7 mouse cellular contexts compared by ENCODE assay signal in the genomic region with DNA sequence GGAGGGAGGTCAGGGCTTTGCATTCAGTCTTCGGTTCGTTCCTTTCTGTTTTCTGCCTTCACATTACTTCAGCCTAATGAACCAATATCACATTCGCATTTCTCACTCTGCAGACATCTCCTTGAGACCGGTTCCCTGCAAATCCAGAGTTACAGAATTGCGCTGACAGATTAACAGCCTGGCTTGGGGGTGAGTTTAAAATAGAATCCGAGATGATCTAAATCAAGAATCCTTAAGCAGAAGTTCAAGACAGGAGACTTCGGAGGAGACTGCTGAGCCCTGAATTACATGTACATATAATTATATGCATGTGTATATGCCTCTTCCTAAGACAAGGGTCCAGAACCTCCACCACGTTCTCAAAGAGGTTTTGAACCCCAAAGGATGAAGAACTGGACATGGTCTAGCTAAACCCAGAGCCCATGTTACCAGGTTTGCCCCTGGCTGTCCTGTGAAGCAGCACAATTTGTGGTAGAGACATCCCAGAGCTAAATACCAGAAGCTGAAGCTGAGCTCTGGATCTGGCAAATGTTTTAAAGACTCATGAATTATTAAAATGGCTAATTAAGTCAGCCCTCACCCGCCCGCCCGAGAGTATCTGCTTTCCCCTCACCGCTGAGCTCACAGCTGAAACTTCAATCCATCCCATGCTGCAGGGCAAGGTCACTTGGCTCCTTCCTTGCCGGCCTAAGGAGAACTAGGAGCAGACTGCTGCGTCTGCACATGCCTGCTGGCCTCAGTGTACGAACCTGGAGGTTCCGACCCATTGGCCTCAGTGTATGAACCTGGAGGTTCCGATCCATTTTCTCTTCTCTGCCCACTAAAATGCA. TPM values are rescaled to one million over a fixed set of nuclear protein-coding genes. Genes with fewer than 3 reads are reported as not detected.
DNase-seq lines count a peak whose midpoint lies in the region; ATAC-seq and TF ChIP-seq lines count a peak whose summit lies in the region.

No protein-coding gene starts in this region.

- H3K27me3 ChIP-seq in hindbrain, embryonic 15.5 days: no peaks in the 10 kb centered on the region
- no peaks in the 10 kb centered on the region for H3K27me3 ChIP-seq in liver, postnatal 0 days (ENCODE audit: insufficient read depth, low read length)

- H3K4me2 ChIP-seq in hindbrain, embryonic 15.5 days: peak overlapping the region; percentile 31
- H3K4me2 ChIP-seq in liver, postnatal 0 days (ENCODE audit: low read depth, low read length): peak overlapping the region; percentile 67

- 0 out of 2 replicates have a peak overlapping the region, but pooled peaks have one; percentile 26 for H3K9ac ChIP-seq in hindbrain, embryonic 15.5 days
- H3K9ac ChIP-seq in liver, postnatal 0 days (replicated peaks): no peak overlapping the region

- H3K27ac ChIP-seq in hindbrain, embryonic 15.5 days (replicated peaks): peak overlapping the region; percentile 67
- no peak overlapping the region for H3K27ac ChIP-seq in liver, postnatal 0 days (ENCODE audit: low read depth)

- 18% methylated on average over 17 of the region's 17 CpGs for WGBS in hindbrain, embryonic 15.5 days
- 49% methylated on average over 17 of the region's 17 CpGs for WGBS in liver, postnatal 0 days (ENCODE audit: insufficient replicate concordance)

- DNase-seq in Muller cell, postnatal 12 days (ENCODE audit: inconsistent ontology term): peak; percentile 40
- peak; percentile 46 for DNase-seq in embryo, embryonic 10.5 days (ENCODE audit: low spot score)
- no peak for DNase-seq in liver, postnatal 0 days
- no peak for DNase-seq in T-cell, adult 2 months (ENCODE audit: low spot score)
- DNase-seq in adrenal gland, adult 8-10 months: no peak
- DNase-seq in cerebellum, adult 11-12 months: no peak

- H3K9me3 ChIP-seq in hindbrain, embryonic 15.5 days: no peaks in the 10 kb centered on the region
- no peaks in the 10 kb centered on the region for H3K9me3 ChIP-seq in liver, postnatal 0 days (ENCODE audit: low read length)

- TF ChIP-seq CTCF in liver, postnatal 0 days (IDR thresholded peaks at IDR 0.05; ENCODE audit: low read depth): no peak

- H3K4me1 ChIP-seq in hindbrain, embryonic 15.5 days (replicated peaks): peaks cover 41% of the 10 kb centered on the region
- peaks cover 26% of the 10 kb centered on the region for H3K4me1 ChIP-seq in liver, postnatal 0 days (ENCODE audit: insufficient read depth)

- ATAC-seq in hindbrain, embryonic 15.5 days (ENCODE audit: low FRiP score, low read depth): no peak
- no peak for ATAC-seq in liver, postnatal 0 days

- H3K36me3 ChIP-seq in hindbrain, embryonic 15.5 days: no peaks in the 10 kb centered on the region
- H3K36me3 ChIP-seq in liver, postnatal 0 days (replicated peaks; ENCODE audit: insufficient read depth, low read length): no peaks in the 10 kb centered on the region

- no peak overlapping the region for H3K4me3 ChIP-seq in hindbrain, embryonic 15.5 days
- H3K4me3 ChIP-seq in liver, postnatal 0 days (ENCODE audit: low read depth, low read length): no peak overlapping the region

- TF ChIP-seq EP300 in liver, postnatal 0 days (IDR thresholded peaks at IDR 0.05; ENCODE audit: low read depth): no peak

RNA-seq across cellular contexts. Expression of a gene that starts 14.1 kb away (rescaled TPM):
- 2,472 and 2,541 TPM in 2 replicates for polyA plus RNA-seq in hindbrain, embryonic 15.5 days (2015; fragmentation: Nextera tagmentation; extraction: Ambion mirVana)
- polyA plus RNA-seq in liver, postnatal 0 days (2015; fragmentation: Nextera tagmentation; extraction: Ambion mirVana): 397 and 413 TPM in 2 replicates
- total RNA-seq in adrenal gland, adult 8-10 months (2022): 100 to 1,000 TPM; 507 to 545 (median 540) TPM

RNA-seq across cellular contexts. Expression of a gene that starts 33.3 kb away (rescaled TPM):
- polyA plus RNA-seq in hindbrain, embryonic 15.5 days (2015; fragmentation: Nextera tagmentation; extraction: Ambion mirVana): not detected in 2 replicates
- polyA plus RNA-seq in liver, postnatal 0 days (2015; fragmentation: Nextera tagmentation; extraction: Ambion mirVana): not detected in 2 replicates
- total RNA-seq in adrenal gland, adult 8-10 months (2022): not detected

Comparison
In these comparisons a context has a peak if more than half of its experiments do, and no peak if none do; other contexts are left out.
1. DNase-seq: peak in Muller cell, postnatal 12 days (single experiment) and embryo, embryonic 10.5 days (single experiment); none in liver, postnatal 0 days (single experiment), T-cell, adult 2 months (single experiment), adrenal gland, adult 8-10 months (single experiment) and cerebellum, adult 11-12 months (single experiment).